ENCODE assay signal across 31 mouse cellular contexts in the genomic region with DNA sequence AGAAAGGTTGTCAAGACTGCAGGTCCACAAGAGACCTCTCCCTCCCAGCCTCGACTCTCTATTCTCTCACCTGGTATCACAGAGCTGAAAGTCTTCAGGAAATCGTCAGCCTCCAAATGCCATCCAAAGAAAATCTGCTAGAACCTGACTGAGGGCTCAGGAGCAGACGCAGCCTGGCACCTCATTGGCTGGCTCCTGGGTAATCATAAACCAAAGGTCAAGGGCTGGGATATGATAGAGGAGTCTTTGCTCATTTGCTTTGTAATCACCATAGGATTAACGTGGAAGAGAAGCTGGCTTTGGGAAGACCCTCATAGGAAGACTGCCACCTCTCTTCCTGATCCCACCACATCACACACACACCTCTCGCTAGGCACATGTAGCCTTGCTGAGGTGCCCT. TPM values are rescaled to one million over a fixed set of nuclear protein-coding genes. Genes with fewer than 3 reads are reported as not detected.
DNase-seq lines count a peak whose midpoint lies in the region; ATAC-seq and TF ChIP-seq lines count a peak whose summit lies in the region.
"Had no signal": no experiment of that assay in that cellular context is flagged by ENCODE, and none has a peak within 500 bp of the region (broad histone marks: within the 10 kb centered on the region; RNA-seq: fewer than 3 reads in every experiment).

A gene (minus strand): TSS at position 118 of the 400 bp plus-strand sequence.
A gene (minus strand): TSS at position 136 of the 400 bp plus-strand sequence.

- peak; percentile 36; the same call in 1 of the 2 replicates for ATAC-seq in intestine, postnatal 0 days
- ATAC-seq in intestine, embryonic 16.5 days, result no peak
- ATAC-seq: CD4-positive, CD25-positive, alpha-beta regulatory T cell, adult 4 months; forebrain, embryonic 13.5 days; forebrain, embryonic 15.5 days; forebrain, postnatal 0 days had no signal

- H3K4me1 ChIP-seq in intestine, postnatal 0 days (replicated peaks; ENCODE audit: control insufficient read depth, insufficient read depth, low read length), result no peaks in the 10 kb centered on the region
- H3K4me1 ChIP-seq in intestine, embryonic 16.5 days (ENCODE audit: control insufficient read depth, insufficient read depth, low read length), result no peaks in the 10 kb centered on the region
- H3K4me1 ChIP-seq: embryonic facial prominence, embryonic 10.5 days; embryonic facial prominence, embryonic 12.5 days; forebrain, embryonic 13.5 days; forebrain, embryonic 15.5 days had no signal

- no peak for DNase-seq in adrenal gland, adult 8-10 months
- DNase-seq in adrenal gland, adult 2 months, result no peak
- DNase-seq in kidney, adult 9 months, result peak; percentile 81
- no peak for DNase-seq in kidney, postnatal 10 days
- DNase-seq in ES-CJ7 (ENCODE audit: low read depth, low spot score), result peak; percentile 1
- no peak for DNase-seq in embryo, embryonic 9.5 days (ENCODE audit: extremely low spot score)
- DNase-seq: adrenal gland, postnatal 10 days; adrenal gland, postnatal 25 days; B cell, adult 2 months; cerebellum, adult 11 months; cerebellum, adult 18-20 months; cerebellum, adult 8-10 months; cerebellum, adult 9-11 months; cerebellum, postnatal 14 days; cerebellum, postnatal 36 days; embryo, embryonic 11 days; forebrain, postnatal 0 days had no signal

- no peak within 1 kb of the TSS for H3K9ac ChIP-seq in intestine, postnatal 0 days (ENCODE audit: low read depth, low read length)
- H3K9ac ChIP-seq in intestine, embryonic 16.5 days (ENCODE audit: low read depth, low read length), result no peak within 1 kb of the TSS
- H3K9ac ChIP-seq: embryonic facial prominence, embryonic 12.5 days; forebrain, embryonic 13.5 days; forebrain, embryonic 15.5 days; forebrain, postnatal 0 days had no signal

- no peak within 1 kb of the TSS for H3K27ac ChIP-seq in intestine, postnatal 0 days (ENCODE audit: low read depth, low read length)
- no peak within 1 kb of the TSS for H3K27ac ChIP-seq in intestine, embryonic 16.5 days (ENCODE audit: low read length)
- H3K27ac ChIP-seq: embryonic facial prominence, embryonic 10.5 days; embryonic facial prominence, embryonic 12.5 days; forebrain, embryonic 13.5 days; forebrain, embryonic 15.5 days had no signal

- H3K9me3 ChIP-seq in intestine, postnatal 0 days (ENCODE audit: control insufficient read depth), result no peaks in the 10 kb centered on the region
- no peaks in the 10 kb centered on the region for H3K9me3 ChIP-seq in intestine, embryonic 16.5 days (ENCODE audit: control insufficient read depth, low read length)
- H3K9me3 ChIP-seq: embryonic facial prominence, embryonic 10.5 days; embryonic facial prominence, embryonic 12.5 days; forebrain, embryonic 13.5 days; forebrain, embryonic 15.5 days had no signal

- TF ChIP-seq CTCF in intestine, postnatal 0 days (IDR thresholded peaks at IDR 0.05; ENCODE audit: low read depth), result no peak

- H3K4me2 ChIP-seq in intestine, postnatal 0 days (replicated peaks; ENCODE audit: low read depth), result no peak within 1 kb of the TSS
- H3K4me2 ChIP-seq in intestine, embryonic 16.5 days (ENCODE audit: low read depth, low read length), result no peak within 1 kb of the TSS
- H3K4me2 ChIP-seq: embryonic facial prominence, embryonic 12.5 days; forebrain, embryonic 13.5 days; forebrain, embryonic 15.5 days had no signal

- H3K36me3 ChIP-seq in intestine, postnatal 0 days (ENCODE audit: control insufficient read depth, insufficient read depth), result no peaks in the 10 kb centered on the region
- H3K36me3 ChIP-seq in intestine, embryonic 16.5 days (ENCODE audit: control insufficient read depth, insufficient read depth, low read length), result no peaks in the 10 kb centered on the region
- H3K36me3 ChIP-seq: embryonic facial prominence, embryonic 10.5 days; embryonic facial prominence, embryonic 12.5 days; forebrain, embryonic 15.5 days had no signal

- WGBS in intestine, postnatal 0 days, result 54% methylated on average over 5 of the region's 5 CpGs
- WGBS in intestine, embryonic 16.5 days, result 69% methylated on average over 5 of the region's 5 CpGs

- H3K4me3 ChIP-seq in intestine, postnatal 0 days (ENCODE audit: low read depth, low read length), result no peak within 1 kb of the TSS
- H3K4me3 ChIP-seq in intestine, embryonic 16.5 days (ENCODE audit: low read length), result no peak within 1 kb of the TSS
- H3K4me3 ChIP-seq: embryonic facial prominence, embryonic 10.5 days; embryonic facial prominence, embryonic 12.5 days; forebrain, embryonic 13.5 days; forebrain, embryonic 15.5 days had no signal

- H3K27me3 ChIP-seq in intestine, postnatal 0 days (replicated peaks; ENCODE audit: control insufficient read depth, insufficient read depth, low read length), result no peaks in the 10 kb centered on the region
- no peaks in the 10 kb centered on the region for H3K27me3 ChIP-seq in intestine, embryonic 16.5 days (replicated peaks; ENCODE audit: control insufficient read depth, insufficient read depth, low read length)
- H3K27me3 ChIP-seq: embryonic facial prominence, embryonic 12.5 days; forebrain, embryonic 13.5 days; forebrain, embryonic 15.5 days had no signal

RNA-seq across cellular contexts. Expression of the first gene that starts in this region (rescaled TPM):
- 10 to 100 TPM in 2 of 4 experiments, 1 to 10 TPM in 2; 3.3 to 24.0 (median 9.7) TPM for total RNA-seq in adrenal gland, adult 8-10 months (2022)
- 1 to 10 TPM in 1 of 2 experiments, under 1 TPM in 1; 0.81 to 2.8 TPM for total RNA-seq in adrenal gland, adult 2 months (2021)
- 0.87 and 1.4 TPM in 2 replicates for polyA plus RNA-seq in adrenal gland, adult 2 months (2012; rRNA removed)
- polyA plus RNA-seq in intestine, postnatal 0 days (2015; fragmentation: Nextera tagmentation; extraction: Ambion mirVana), result 0.18 TPM in 1 of 2 replicates, not detected in the other
- polyA plus RNA-seq in intestine, embryonic 16.5 days (2015; fragmentation: Nextera tagmentation; extraction: Ambion mirVana), result not detected in 2 replicates
- total RNA-seq: CH12.LX; common myeloid progenitor, adult 5-6 weeks; ES-E14; forebrain, postnatal 0 days; MEL had no signal
- polyA plus RNA-seq: brain, embryonic 14.5 days; CD4-positive, CD25-positive, alpha-beta regulatory T cell, adult 4 months; embryonic facial prominence, embryonic 10.5 days; embryonic facial prominence, embryonic 12.5 days; embryonic facial prominence, embryonic 14.5 days; forebrain, embryonic 11.5 days; forebrain, embryonic 13.5 days; forebrain, embryonic 15.5 days; forebrain, postnatal 0 days had no signal

RNA-seq across cellular contexts. Expression of the second gene that starts in this region (rescaled TPM):
- 10 to 100 TPM; 12.6 to 50.0 (median 21.5) TPM for total RNA-seq in adrenal gland, adult 8-10 months (2022)
- 1 to 10 TPM; 5.7 to 9.7 TPM for total RNA-seq in adrenal gland, adult 2 months (2021)
- polyA plus RNA-seq in adrenal gland, adult 2 months (2012; rRNA removed), result 1.1 and 2.3 TPM in 2 replicates
- 7.7 and 10.7 TPM in 2 replicates for polyA plus RNA-seq in intestine, postnatal 0 days (2015; fragmentation: Nextera tagmentation; extraction: Ambion mirVana)
- polyA plus RNA-seq in intestine, embryonic 16.5 days (2015; fragmentation: Nextera tagmentation; extraction: Ambion mirVana), result 0.59 and 0.65 TPM in 2 replicates
- total RNA-seq: CH12.LX; common myeloid progenitor, adult 5-6 weeks; ES-E14; forebrain, postnatal 0 days; MEL had no signal
- polyA plus RNA-seq: brain, embryonic 14.5 days; CD4-positive, CD25-positive, alpha-beta regulatory T cell, adult 4 months; embryonic facial prominence, embryonic 10.5 days; embryonic facial prominence, embryonic 12.5 days; embryonic facial prominence, embryonic 14.5 days; forebrain, embryonic 11.5 days; forebrain, embryonic 13.5 days; forebrain, embryonic 15.5 days had no signal

Comparison
In these comparisons a context has a peak if more than half of its experiments do, and no peak if none do; other contexts are left out.
1. DNase-seq: peak in kidney, adult 9 months (single experiment) and ES-CJ7 (single experiment); none in adrenal gland, adult 8-10 months (single experiment), adrenal gland, adult 2 months (single experiment), kidney, postnatal 10 days (single experiment) and embryo, embryonic 9.5 days (single experiment).